Mouse (Mus musculus): ENCODE measurements around the gene Pigr.

The Pigr gene

GRCm38 (mm10) chr1:130877889-130878614 lies 51.6 kb downstream of the Pigr start:
- DNase-seq = peak; percentile 71 to 77

- no peak for DNase-seq
Measured at GRCm38 (mm10) chr1:130879927-130880326, 53.4 kb downstream of the Pigr start.

DNA sequence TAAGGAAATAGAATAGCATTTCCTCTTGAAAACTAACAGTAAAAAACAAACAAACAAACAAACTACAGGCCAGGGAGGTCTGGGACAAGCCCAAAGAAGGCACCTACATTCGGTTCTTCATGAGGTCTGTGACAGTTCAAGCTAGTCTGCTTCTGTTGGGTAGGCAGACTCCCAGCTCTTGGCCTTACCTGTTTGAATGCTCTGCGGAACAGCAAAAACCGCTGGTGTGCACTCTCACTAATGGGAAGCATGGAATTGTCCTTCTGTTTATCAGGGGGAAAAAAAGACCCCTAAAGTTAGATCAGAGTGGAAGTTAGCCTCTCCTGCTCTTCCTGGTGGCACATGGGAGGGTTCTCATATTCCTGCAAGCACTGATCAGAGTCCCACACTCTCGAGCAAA lies 56.7 kb downstream of the Pigr start:
- no peak for DNase-seq

DNA sequence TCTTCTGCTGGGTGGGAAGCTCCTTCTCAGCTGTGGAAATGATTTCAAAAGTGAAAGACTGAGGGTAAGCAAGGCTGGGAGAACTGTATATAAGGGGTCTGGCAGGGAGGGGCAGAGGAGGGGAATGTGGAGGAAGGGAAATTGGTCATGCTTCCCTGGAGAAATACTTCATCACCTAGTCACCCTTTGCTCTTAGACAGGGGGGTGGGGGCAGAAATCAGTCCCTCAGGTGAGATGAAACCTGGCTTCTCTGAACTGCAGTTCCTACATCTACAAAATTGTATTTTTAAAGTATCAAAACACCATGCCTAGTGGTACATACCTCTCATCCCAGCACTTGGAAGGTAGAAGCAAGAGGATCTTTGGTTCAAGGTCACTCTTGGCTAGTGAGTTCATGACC lies 60.9 kb downstream of the Pigr start, which contains the start of gene Il24:
TSS of gene Il24 (minus strand) at position 101 of the 400 bp plus-strand sequence.
- DNase-seq = no peak

DNA sequence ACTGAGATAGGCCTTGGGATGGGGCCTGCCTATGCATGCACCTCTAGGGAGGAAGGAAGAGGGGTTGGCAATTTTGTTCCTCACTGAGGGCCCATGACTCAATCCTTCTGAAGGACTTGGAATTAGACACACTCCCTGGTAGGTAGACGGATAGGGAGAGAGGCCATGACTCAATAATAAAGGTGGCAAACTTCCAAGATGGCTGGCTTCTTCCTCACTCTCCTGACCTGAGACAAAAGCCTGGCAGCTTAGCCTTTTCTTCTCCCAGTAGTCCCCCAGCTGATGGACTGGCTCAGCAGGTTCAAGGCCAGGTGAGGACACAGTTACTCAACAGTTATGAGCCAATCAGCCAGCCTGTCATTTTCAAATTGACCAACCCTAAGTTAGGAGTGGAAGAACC lies 66.0 kb downstream of the Pigr start:
- DNase-seq = no peak

DNA sequence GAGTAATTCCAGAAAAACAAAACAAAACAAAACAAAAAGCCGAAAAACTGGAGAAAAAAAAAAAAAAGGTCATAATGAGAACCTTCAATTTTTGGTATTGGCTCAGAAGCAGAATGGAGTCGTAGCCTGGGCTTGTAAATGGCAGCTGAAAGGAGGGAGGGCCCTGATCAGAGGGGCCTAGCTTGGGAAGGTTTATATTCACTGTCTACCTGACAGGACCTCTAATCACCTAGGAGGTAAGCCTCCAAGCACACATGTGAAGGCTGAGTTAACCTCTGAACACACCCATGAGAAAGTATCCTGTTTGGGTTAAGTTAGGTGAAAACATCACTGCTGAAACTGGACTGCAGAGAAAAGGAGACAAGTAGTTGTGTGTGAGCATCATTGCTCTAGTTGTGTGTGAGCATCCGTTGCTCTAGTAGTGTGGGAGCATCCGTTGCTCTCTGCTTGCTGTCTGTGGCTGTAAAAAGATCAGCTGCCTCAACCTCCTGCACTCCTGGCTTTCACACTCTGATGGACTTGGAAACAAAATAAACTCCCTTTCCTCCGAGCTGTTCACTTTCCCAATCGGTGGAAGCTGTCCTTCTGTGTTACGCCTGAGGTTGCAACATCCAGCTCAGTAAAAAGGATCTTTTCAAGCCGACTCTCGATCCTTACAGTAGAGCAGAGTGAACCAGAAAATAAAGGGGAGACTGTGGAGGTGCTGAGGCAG lies 67.0 kb downstream of the Pigr start:
- no peak for DNase-seq

DNA sequence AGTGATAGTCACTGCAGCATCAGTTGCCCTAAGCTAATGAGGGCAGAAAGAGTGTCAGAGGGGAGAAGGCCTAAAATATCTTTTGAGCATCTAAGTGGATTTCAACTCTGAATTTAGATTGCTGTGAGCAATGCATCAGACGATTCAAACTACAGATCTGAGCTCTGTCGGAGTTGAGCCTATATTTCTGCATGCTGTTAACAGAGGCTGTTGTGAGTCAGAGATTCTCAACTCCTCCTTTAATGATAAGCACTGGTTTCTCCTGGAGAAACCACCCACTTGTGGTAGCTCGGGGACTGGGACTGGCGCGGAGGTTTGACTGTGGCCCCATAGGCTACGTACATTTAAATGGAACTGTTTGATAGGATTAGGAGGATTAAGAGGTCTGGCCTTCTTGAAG lies 68.0 kb downstream of the Pigr start:
- DNase-seq = no peak

All from cerebellum, postnatal 14 days (tissue).